ENCODE assay signal across 8 mouse cellular contexts in genomic region chr4:45084895-45085290, GRCm38 (mm10). TPM values are rescaled to one million over a fixed set of nuclear protein-coding genes. Genes with fewer than 3 reads are reported as not detected.
A peak's percentile ranks its signal among the peaks of the same experiment; 100 is the strongest.
DNase-seq lines count a peak whose midpoint lies in the region; ATAC-seq and TF ChIP-seq lines count a peak whose summit lies in the region.

No protein-coding gene starts in this region.

- H3K4me2 ChIP-seq in heart, embryonic 16.5 days (ENCODE audit: low read depth, low read length) = peak overlapping the region; percentile 63
- peak overlapping the region; percentile 65 for H3K4me2 ChIP-seq in forebrain, postnatal 0 days (ENCODE audit: low read depth)

- ATAC-seq in heart, embryonic 16.5 days (replicated peaks; ENCODE audit: extremely low read depth, insufficient read depth, low FRiP score) = no peak
- no peak for ATAC-seq in G1E (ENCODE audit: extremely low read depth, insufficient number of reproducible peaks, low FRiP score, poor library complexity, severe bottlenecking)
- no peak; the same call in 1 of the 2 replicates for ATAC-seq in forebrain, postnatal 0 days

- no peak for DNase-seq in heart, postnatal 4 days
- no peak for DNase-seq in G1E (ENCODE audit: low spot score)
- no peak for DNase-seq in forebrain, postnatal 0 days
- no peak for DNase-seq in midbrain, embryonic 10.5 days (ENCODE audit: low spot score)
- DNase-seq in urinary bladder, postnatal 36 days (ENCODE audit: low spot score in 2 of 2) = no peak
- DNase-seq in ovary, postnatal 14 days (ENCODE audit: low spot score) = no peak
- no peak for DNase-seq in yolk sac, embryonic 10.5 days (ENCODE audit: low spot score)

- no peak for TF ChIP-seq CTCF in G1E (IDR thresholded peaks at IDR 0.05; ENCODE audit: low read depth, low read length)
- no peak for TF ChIP-seq CTCF in forebrain, postnatal 0 days (IDR thresholded peaks at IDR 0.05; ENCODE audit: low read depth)

- peak overlapping the region; percentile 30 for H3K9ac ChIP-seq in heart, embryonic 16.5 days (ENCODE audit: low read length)
- peak overlapping the region; percentile 92 for H3K9ac ChIP-seq in forebrain, postnatal 0 days

- H3K9me3 ChIP-seq in heart, embryonic 16.5 days (replicated peaks; ENCODE audit: control insufficient read depth, low read length) = no peaks in the 10 kb centered on the region
- no peaks in the 10 kb centered on the region for H3K9me3 ChIP-seq in G1E (replicated peaks)
- H3K9me3 ChIP-seq in forebrain, postnatal 0 days (ENCODE audit: low read length) = no peaks in the 10 kb centered on the region
- H3K9me3 ChIP-seq in midbrain, embryonic 10.5 days (replicated peaks) = no peaks in the 10 kb centered on the region

- peaks cover 19% of the 10 kb centered on the region for H3K4me1 ChIP-seq in heart, embryonic 16.5 days (ENCODE audit: control insufficient read depth, insufficient read depth, low read length)
- H3K4me1 ChIP-seq in G1E (ENCODE audit: insufficient read depth, low read depth, low read length) = peaks cover 22% of the 10 kb centered on the region
- peaks cover 12% of the 10 kb centered on the region; the same call in 1 of the 2 replicates for H3K4me1 ChIP-seq in forebrain, postnatal 0 days (ENCODE audit: insufficient read depth)
- peaks cover 31% of the 10 kb centered on the region for H3K4me1 ChIP-seq in midbrain, embryonic 10.5 days

- 40% methylated on average over 8 of the region's 8 CpGs for WGBS in heart, embryonic 16.5 days
- WGBS in forebrain, postnatal 0 days = 37% methylated on average over 8 of the region's 8 CpGs
- 49% methylated on average over 8 of the region's 8 CpGs for WGBS in midbrain, embryonic 10.5 days

- peak overlapping the region; percentile 94 for H3K4me3 ChIP-seq in heart, embryonic 16.5 days (ENCODE audit: low read length)
- peak overlapping the region; percentile 81 for H3K4me3 ChIP-seq in G1E (ENCODE audit: low read depth, low read length)
- H3K4me3 ChIP-seq in forebrain, postnatal 0 days (ENCODE audit: low read depth, low read length) = peak overlapping the region; percentile 92
- peak overlapping the region; percentile 79 for H3K4me3 ChIP-seq in midbrain, embryonic 10.5 days

- no peaks in the 10 kb centered on the region for H3K27me3 ChIP-seq in heart, embryonic 16.5 days (ENCODE audit: control insufficient read depth, insufficient read depth, low read length)
- peaks cover 4% of the 10 kb centered on the region; the same call in 1 of the 2 replicates for H3K27me3 ChIP-seq in G1E (ENCODE audit: insufficient read depth, low read length)
- no peaks in the 10 kb centered on the region for H3K27me3 ChIP-seq in forebrain, postnatal 0 days (ENCODE audit: insufficient read depth, low read length)
- H3K27me3 ChIP-seq in midbrain, embryonic 10.5 days (ENCODE audit: low read depth, poor library complexity, severe bottlenecking) = no peaks in the 10 kb centered on the region

- peak overlapping the region; percentile 70 for H3K27ac ChIP-seq in heart, embryonic 16.5 days (ENCODE audit: low read length)
- peak overlapping the region; percentile 92 for H3K27ac ChIP-seq in forebrain, postnatal 0 days (ENCODE audit: low read depth, low read length)
- H3K27ac ChIP-seq in midbrain, embryonic 10.5 days (replicated peaks) = peak overlapping the region; percentile 92

- no peaks in the 10 kb centered on the region for H3K36me3 ChIP-seq in heart, embryonic 16.5 days (ENCODE audit: control insufficient read depth, insufficient read depth)
- peaks cover 5% of the 10 kb centered on the region for H3K36me3 ChIP-seq in G1E (replicated peaks)
- no peaks in the 10 kb centered on the region for H3K36me3 ChIP-seq in forebrain, postnatal 0 days (ENCODE audit: insufficient read depth)
- H3K36me3 ChIP-seq in midbrain, embryonic 10.5 days = 0 out of 2 replicates have a peak, but pooled peaks cover 3% of the 10 kb centered on the region

RNA-seq across cellular contexts. Expression of gene Fbxo10, which starts 0.5 kb away (rescaled TPM):
- polyA plus RNA-seq in heart, embryonic 16.5 days (2015; fragmentation: Nextera tagmentation; extraction: Ambion mirVana) = 22.5 and 24.1 TPM in 2 replicates
- total RNA-seq in heart, postnatal 4 days (2021) = 10 to 100 TPM; 21.3 to 23.1 TPM
- 5.1 and 5.3 TPM in 2 replicates for total RNA-seq in G1E (2014; fragmentation: Nextera tagmentation)
- 4.3 and 4.5 TPM in 2 replicates for total RNA-seq in G1E (2017)
- polyA plus RNA-seq in G1E (2012) = 3.1 and 3.3 TPM in 2 replicates
- 24.0 and 28.8 TPM in 2 replicates for total RNA-seq in forebrain, postnatal 0 days (2014; rRNA removed)
- 11.6 and 13.5 TPM in 2 replicates for polyA plus RNA-seq in forebrain, postnatal 0 days (2015; fragmentation: Nextera tagmentation; extraction: Ambion mirVana)
- polyA plus RNA-seq in midbrain, embryonic 10.5 days (2016; fragmentation: Nextera tagmentation; extraction: Ambion mirVana) = 14.3 and 15.3 TPM in 2 replicates

RNA-seq across cellular contexts. Expression of gene Tomm5, which starts 23.0 kb away (rescaled TPM):
- 243 and 262 TPM in 2 replicates for polyA plus RNA-seq in heart, embryonic 16.5 days (2015; fragmentation: Nextera tagmentation; extraction: Ambion mirVana)
- total RNA-seq in heart, postnatal 4 days (2021) = 100 to 1,000 TPM; 119 to 141 TPM
- total RNA-seq in G1E (2014; fragmentation: Nextera tagmentation) (106 and 135 TPM in 2 replicates), G1E (2017) (291 and 355 TPM in 2 replicates)
- 127 and 156 TPM in 2 replicates for polyA plus RNA-seq in G1E (2012)
- 114 and 143 TPM in 2 replicates for total RNA-seq in forebrain, postnatal 0 days (2014; rRNA removed)
- 208 and 264 TPM in 2 replicates for polyA plus RNA-seq in forebrain, postnatal 0 days (2015; fragmentation: Nextera tagmentation; extraction: Ambion mirVana)
- 196 and 220 TPM in 2 replicates for polyA plus RNA-seq in midbrain, embryonic 10.5 days (2016; fragmentation: Nextera tagmentation; extraction: Ambion mirVana)
